Mouse (Mus musculus) lung, embryonic 14.5 days (tissue): ENCODE data around the gene Clk3. TPM values are rescaled to one million over a fixed set of nuclear protein-coding genes. Genes with fewer than 3 reads are reported as not detected.
A peak's percentile ranks its signal among the peaks of the same experiment; 100 is the strongest.

Source experiments
- ATAC-seq: fragments of 200-750 bp; cut with Nextera tagmentation; 2 replicates; pipeline ENCODE4 v1.8.0; 2017; ENCODE audit warnings: mild to moderate bottlenecking, moderate TSS enrichment, moderate library complexity; ENCODE audit not compliant: insufficient read depth
- DNase-seq: peaks from one replicate; pipeline ENCODE4 v3.0.0-alpha.2; 2015
- H3K27ac ChIP-seq: fragments of 300-500 bp; sonication (generic); 2 replicates; pipeline ENCODE4 v1.5.1; 2014; ENCODE audit warnings: low read depth, mild to moderate bottlenecking, moderate library complexity
- H3K27me3 ChIP-seq: fragments of 300-500 bp; sonication (generic); 2 replicates; pipeline ENCODE4 v1.6.1; 2014; ENCODE audit warnings: low read length, control low read depth; ENCODE audit not compliant: insufficient read depth
- H3K36me3 ChIP-seq: fragments of 300-500 bp; sonication (generic); 2 replicates; pipeline ENCODE4 v1.6.1; 2014; ENCODE audit warnings: control low read depth; ENCODE audit not compliant: insufficient read depth
- H3K4me1 ChIP-seq: fragments of 300-500 bp; sonication (generic); 2 replicates; pipeline ENCODE4 v1.6.1; 2014; ENCODE audit warnings: antibody characterized with exemption, control low read depth; ENCODE audit not compliant: insufficient read depth
- H3K4me2 ChIP-seq: fragments of 300-500 bp; sonication (generic); 2 replicates; pipeline ENCODE4 v1.6.1; 2014; ENCODE audit warnings: mild to moderate bottlenecking
- H3K4me3 ChIP-seq: fragments of 300-500 bp; sonication (generic); 2 replicates; pipeline ENCODE4 v1.5.1; 2014; ENCODE audit warnings: low read depth, low read length
- H3K9ac ChIP-seq: fragments of 300-500 bp; sonication (generic); 2 replicates; pipeline ENCODE4 v1.6.1; 2014
- H3K9me3 ChIP-seq: fragments of 300-500 bp; sonication (generic); 2 replicates; pipeline ENCODE4 v1.6.1; 2016; ENCODE audit warnings: low read depth, low read length, control low read depth
- CTCF ChIP-seq: IDR thresholded peaks from 2 replicates; pipeline ENCODE4 v1.5.1; 2016; ENCODE audit warnings: antibody characterized with exemption, low read depth
- WGBS: fragments of 180-500 bp; shearing (Covaris S2); extraction: QIAGEN DNeasy Blood & Tissue Kit; methylation state at CpG from one replicate; pipeline ENCODE4 v1.1.7; 2014; 5-methylcytosine and 5-hydroxymethylcytosine counted together
- polyA plus RNA-seq: library from polyadenylated mRNA; unstranded; fragments of >200 nt; fragmentation: Nextera tagmentation; extraction: Ambion mirVana; gene quantifications from 2 replicates; pipeline ENCODE4 v1.2.1, GENCODE M21; 2014

Gene Clk3
- polyA plus RNA-seq, 1 experiment from 2014 or later, result 72.7 TPM

DNA sequence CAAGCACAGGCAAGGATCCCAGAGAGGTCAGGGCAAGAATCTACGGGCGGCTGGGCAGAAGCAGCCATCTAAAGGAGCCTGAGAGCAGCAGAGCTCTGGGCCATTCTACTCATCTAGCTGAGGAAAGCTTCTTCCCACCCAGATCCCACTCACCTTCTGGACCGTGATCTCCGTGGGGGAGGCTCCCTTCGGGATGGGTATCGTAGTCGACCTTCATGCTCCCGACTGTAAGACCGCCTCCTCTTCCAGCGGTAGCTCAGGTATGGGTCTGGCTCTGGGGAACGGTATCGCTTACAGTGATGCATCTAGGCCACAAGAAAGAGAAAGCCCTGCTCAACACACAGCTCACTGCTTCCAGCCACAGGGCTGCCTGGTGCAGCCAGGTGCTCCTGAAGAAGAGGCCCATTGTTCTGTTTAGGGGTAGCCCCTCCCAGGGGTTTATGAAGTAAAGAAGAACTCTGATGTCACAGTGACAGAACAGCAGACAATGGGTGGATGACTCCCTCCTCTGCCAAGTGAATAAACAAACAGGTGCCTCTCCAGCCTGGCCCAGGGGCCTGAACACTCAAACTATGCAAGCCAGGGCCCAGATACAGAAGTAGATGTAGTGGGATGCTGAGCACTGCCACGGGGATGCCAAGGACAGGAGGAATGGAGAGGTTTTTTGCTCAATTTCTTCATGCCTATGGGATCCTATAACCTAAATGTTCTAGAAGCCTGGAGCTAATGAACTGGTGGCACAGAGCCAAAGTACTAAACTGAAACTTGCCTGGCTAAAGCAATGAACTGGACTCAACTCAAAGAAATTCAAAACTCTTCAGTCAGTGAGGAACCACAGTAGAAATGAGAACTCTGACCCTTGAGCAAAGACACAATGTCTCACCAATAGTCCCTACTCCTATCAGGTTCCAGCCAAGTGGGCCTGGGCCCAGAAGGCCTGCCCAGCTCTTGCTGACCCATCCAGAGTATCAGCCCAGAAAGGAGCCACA is 3.8 kb downstream of the Clk3 start:
- peaks cover 51% of the 10 kb centered on the region for H3K36me3 ChIP-seq
- H3K27me3 ChIP-seq, result no peaks in the 10 kb centered on the region
- 91% methylated on average over 13 of the region's 13 CpGs for WGBS
- H3K27ac ChIP-seq, result no peak overlapping the region
- no peaks in the 10 kb centered on the region for H3K9me3 ChIP-seq
- H3K4me2 ChIP-seq, result peak overlapping the region; percentile 99
- no peak overlapping the region for H3K4me3 ChIP-seq
- ATAC-seq, result no peak
- H3K4me1 ChIP-seq, result peaks cover 13% of the 10 kb centered on the region
- TF ChIP-seq CTCF, result no peak
- DNase-seq, result peak; percentile 43
- no peak overlapping the region for H3K9ac ChIP-seq

DNA sequence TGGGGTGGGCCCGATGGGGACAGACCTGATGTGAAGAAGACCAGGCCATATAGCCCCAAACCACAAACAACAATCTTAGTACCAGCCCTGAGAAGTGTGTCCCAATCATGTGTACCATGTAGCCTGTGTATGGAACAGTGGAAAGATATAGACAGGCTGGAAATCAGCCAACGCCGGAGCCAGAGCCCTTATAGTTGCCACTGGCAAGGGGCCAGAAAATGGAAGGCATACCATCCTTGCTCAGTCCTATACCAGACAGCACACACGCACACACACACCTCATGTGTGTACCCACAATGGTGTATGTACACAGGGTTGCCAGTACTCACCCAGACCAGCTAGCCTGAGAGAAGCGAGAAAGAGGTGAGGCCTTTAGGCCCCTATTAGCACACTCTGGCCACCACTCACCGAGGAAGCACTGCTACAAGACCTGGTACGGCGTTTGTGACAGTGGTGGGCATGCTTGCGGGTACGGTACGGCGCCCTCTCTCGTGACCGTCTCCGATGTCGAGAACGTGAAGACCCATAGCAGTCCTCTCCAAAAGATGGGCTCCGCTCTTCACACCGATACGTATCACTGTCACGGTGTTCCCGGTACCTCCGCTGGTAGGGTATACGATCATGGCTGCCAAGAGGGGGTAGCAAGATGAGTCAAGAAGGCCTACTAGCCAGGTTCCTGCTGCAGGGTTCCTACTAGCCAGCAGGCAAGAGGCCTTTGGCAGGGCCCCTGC is 5.1 kb downstream of the Clk3 start:
- DNase-seq, result no peak
- no peak for ATAC-seq
- no peak overlapping the region for H3K9ac ChIP-seq
- peaks cover 9% of the 10 kb centered on the region for H3K4me1 ChIP-seq
- no peak overlapping the region for H3K4me2 ChIP-seq
- H3K27me3 ChIP-seq, result no peaks in the 10 kb centered on the region
- WGBS, result 91% methylated on average over 24 of the region's 24 CpGs
- TF ChIP-seq CTCF, result no peak
- H3K36me3 ChIP-seq, result peaks cover 61% of the 10 kb centered on the region
- no peak overlapping the region for H3K27ac ChIP-seq
- H3K4me3 ChIP-seq, result no peak overlapping the region
- no peaks in the 10 kb centered on the region for H3K9me3 ChIP-seq

DNA sequence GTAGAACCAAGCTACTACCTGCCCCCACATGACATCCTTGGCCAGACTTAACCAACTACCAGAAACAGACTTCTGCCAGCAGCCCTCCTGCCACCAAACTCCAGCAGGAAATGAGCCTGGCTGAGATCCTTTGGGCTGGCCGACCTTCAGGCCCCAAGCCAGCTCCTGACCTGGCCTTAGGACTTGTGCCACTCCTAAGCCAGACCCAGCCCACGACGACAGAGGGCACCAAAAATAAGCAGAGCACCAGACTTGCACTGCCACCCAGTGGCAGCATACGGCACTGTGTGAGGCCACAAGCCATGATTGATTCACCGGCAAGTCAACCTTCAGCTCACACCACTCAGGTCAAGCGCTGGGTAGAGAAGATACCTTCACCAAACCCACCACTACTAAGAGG is 6.4 kb downstream of the Clk3 start:
- ATAC-seq, result 0 out of 2 replicates have a peak, but pooled peaks have one; percentile 9

DNA sequence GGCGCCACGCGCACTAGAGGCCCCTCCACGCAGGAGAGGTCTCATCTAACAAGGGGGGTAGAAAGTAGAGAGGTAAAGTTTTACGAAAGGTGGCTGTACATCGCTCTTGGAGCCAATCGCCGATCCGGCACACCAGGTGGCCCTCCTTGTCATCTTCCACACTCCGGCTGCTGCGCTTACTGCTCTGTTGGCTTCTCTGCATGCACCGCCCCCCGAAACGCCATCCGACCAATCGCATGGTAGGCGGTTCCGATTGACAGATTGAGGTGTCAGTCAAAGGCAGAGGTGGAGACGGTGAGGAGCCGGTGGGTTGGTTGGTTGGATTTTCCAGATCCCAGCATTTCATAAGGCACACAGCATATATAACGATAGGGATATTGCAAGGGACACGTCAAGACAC is 7.1 kb downstream of the Clk3 start:
- TF ChIP-seq CTCF, result no peak
- H3K27ac ChIP-seq, result no peak overlapping the region

More for the DNA sequence above, 6.4 kb downstream of the Clk3 start:
- H3K27me3 ChIP-seq, result no peaks in the 10 kb centered on the region
- peaks cover 74% of the 10 kb centered on the region for H3K36me3 ChIP-seq
- no peak overlapping the region for H3K4me3 ChIP-seq
- H3K4me1 ChIP-seq, result peaks cover 9% of the 10 kb centered on the region
- 18% methylated on average over 6 of the region's 6 CpGs for WGBS
- peak; percentile 74 for DNase-seq
- no peak overlapping the region for H3K27ac ChIP-seq
- H3K9me3 ChIP-seq, result no peaks in the 10 kb centered on the region
- no peak overlapping the region for H3K9ac ChIP-seq
- TF ChIP-seq CTCF, result peak; percentile 87
- H3K4me2 ChIP-seq, result no peak overlapping the region

GRCm38 (mm10) chr9:57757578-57757977 is 8.1 kb downstream of the Clk3 start:
- no peaks in the 10 kb centered on the region for H3K4me1 ChIP-seq
- 69% methylated on average over 3 of the region's 3 CpGs for WGBS
- H3K27ac ChIP-seq, result no peak overlapping the region
- DNase-seq (no peak), ATAC-seq (no peak)
- no peaks in the 10 kb centered on the region for H3K27me3 ChIP-seq
- H3K9ac ChIP-seq, result no peak overlapping the region
- no peak overlapping the region for H3K4me3 ChIP-seq
- no peaks in the 10 kb centered on the region for H3K9me3 ChIP-seq
- no peak for TF ChIP-seq CTCF
- peaks cover 91% of the 10 kb centered on the region for H3K36me3 ChIP-seq
- no peak overlapping the region for H3K4me2 ChIP-seq

More for the DNA sequence above, 7.1 kb downstream of the Clk3 start:
- H3K27me3 ChIP-seq, result no peaks in the 10 kb centered on the region
- WGBS, result 89% methylated on average over 22 of the region's 22 CpGs
- no peak overlapping the region for H3K9ac ChIP-seq
- DNase-seq (no peak), ATAC-seq (no peak)
- no peaks in the 10 kb centered on the region for H3K9me3 ChIP-seq
- peaks cover 6% of the 10 kb centered on the region for H3K4me1 ChIP-seq
- peaks cover 82% of the 10 kb centered on the region for H3K36me3 ChIP-seq
- no peak overlapping the region for H3K4me3 ChIP-seq
- H3K4me2 ChIP-seq, result no peak overlapping the region

- H3K36me3 ChIP-seq, result peaks cover 100% of the 10 kb centered on the region
- no peak overlapping the region for H3K4me3 ChIP-seq
- no peaks in the 10 kb centered on the region for H3K9me3 ChIP-seq
- H3K27me3 ChIP-seq, result no peaks in the 10 kb centered on the region
- no peak overlapping the region for H3K4me2 ChIP-seq
- H3K4me1 ChIP-seq, result no peaks in the 10 kb centered on the region
- H3K9ac ChIP-seq, result no peak overlapping the region
- no peak overlapping the region for H3K27ac ChIP-seq
- no peak for ATAC-seq
- 91% methylated on average over 7 of the region's 7 CpGs for WGBS
- DNase-seq, result no peak
- no peak for TF ChIP-seq CTCF
Measured at GRCm38 (mm10) chr9:57750901-57751300, 14.8 kb downstream of the Clk3 start.

DNA sequence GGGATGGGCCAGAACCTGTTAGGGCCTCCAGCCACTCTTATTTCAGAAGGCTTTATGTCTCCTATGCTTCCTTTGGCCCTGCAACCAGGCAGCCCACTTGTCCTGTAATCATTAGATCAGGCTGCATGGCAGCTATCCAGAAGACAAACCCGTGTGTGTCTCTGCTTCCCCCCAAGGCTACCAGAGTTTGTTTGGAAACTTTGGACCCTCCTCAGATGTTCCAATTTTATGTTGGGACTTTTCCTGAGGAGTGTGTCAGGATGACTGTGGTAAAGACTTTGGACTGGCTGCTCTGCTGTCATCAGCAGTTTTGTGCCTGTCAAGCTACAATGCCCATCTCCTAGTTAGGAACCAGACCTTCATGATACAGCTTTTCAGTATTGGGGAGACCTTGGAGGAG is 16.8 kb downstream of the Clk3 start:
- no peak for TF ChIP-seq CTCF
- ATAC-seq (no peak), DNase-seq (no peak)
- peaks cover 94% of the 10 kb centered on the region for H3K36me3 ChIP-seq
- H3K4me2 ChIP-seq, result no peak overlapping the region
- no peaks in the 10 kb centered on the region for H3K27me3 ChIP-seq
- H3K9ac ChIP-seq, result no peak overlapping the region
- no peak overlapping the region for H3K4me3 ChIP-seq
- H3K9me3 ChIP-seq, result no peaks in the 10 kb centered on the region
- H3K4me1 ChIP-seq, result no peaks in the 10 kb centered on the region
- no peak overlapping the region for H3K27ac ChIP-seq
- WGBS, result 46% methylated on average over 1 of the region's 1 CpGs
